Mouse (Mus musculus) midbrain, embryonic 15.5 days (tissue): ENCODE results near the gene H3f3b. TPM values are rescaled to one million over a fixed set of nuclear protein-coding genes. Genes with fewer than 3 reads are reported as not detected.
A peak's percentile ranks its signal among the peaks of the same experiment; 100 is the strongest.

ENCODE experiments used
- ATAC-seq: fragments of 200-750 bp; cut with Nextera tagmentation; replicated peaks from 2 replicates; pipeline ENCODE4 v1.8.0; 2017; ENCODE audit warnings: moderate TSS enrichment
- H3K27ac ChIP-seq: fragments of 300-500 bp; sonication (generic); 2 replicates; pipeline ENCODE4 v1.5.1; 2015; ENCODE audit warnings: mild to moderate bottlenecking, inconsistent platforms
- H3K27me3 ChIP-seq: fragments of 300-500 bp; sonication (generic); replicated peaks from 2 replicates; pipeline ENCODE4 v1.6.1; 2015; ENCODE audit warnings: inconsistent platforms
- H3K36me3 ChIP-seq: fragments of 300-500 bp; sonication (generic); replicated peaks from 2 replicates; pipeline ENCODE4 v1.6.1; 2015; ENCODE audit warnings: inconsistent platforms
- H3K4me1 ChIP-seq: fragments of 300-500 bp; sonication (generic); 2 replicates; pipeline ENCODE4 v1.6.1; 2015; ENCODE audit warnings: inconsistent platforms
- H3K4me2 ChIP-seq: fragments of 300-500 bp; sonication (generic); 2 replicates; pipeline ENCODE4 v1.6.1; 2015; ENCODE audit warnings: inconsistent platforms, mild to moderate bottlenecking, moderate library complexity
- H3K4me3 ChIP-seq: fragments of 300-500 bp; sonication (generic); 2 replicates; pipeline ENCODE4 v1.5.1; 2015; ENCODE audit warnings: mild to moderate bottlenecking, inconsistent platforms
- H3K9ac ChIP-seq: fragments of 300-500 bp; sonication (generic); 2 replicates; pipeline ENCODE4 v1.6.1; 2015; ENCODE audit warnings: mild to moderate bottlenecking, inconsistent platforms
- H3K9me3 ChIP-seq: fragments of 300-500 bp; sonication (generic); 2 replicates; pipeline ENCODE4 v1.6.1; 2016; ENCODE audit warnings: inconsistent platforms
- WGBS: fragments of 180-500 bp; shearing (Covaris S2); methylation state at CpG from one replicate; pipeline ENCODE4 v1.1.7; 2015; ENCODE audit warnings: mixed read lengths; 5-methylcytosine and 5-hydroxymethylcytosine counted together
- polyA plus RNA-seq: library from polyadenylated mRNA; unstranded; fragments of >200 nt; fragmentation: Nextera tagmentation; extraction: Ambion mirVana; gene quantifications from 2 replicates; pipeline ENCODE4 v1.2.1, GENCODE M21; 2015

H3f3b gene
- polyA plus RNA-seq, 1 experiment from 2014 or later = 2,119 TPM

GRCm38 (mm10) chr11:115982472-115982871, 45.3 kb downstream of the H3f3b start:
- ATAC-seq = no peak
- Histone ChIP-seq H3K27ac (no peak overlapping the region), H3K27me3 (peaks cover 2% of the 10 kb centered on the region; the same call in 1 of the 2 replicates), H3K4me2 (no peak overlapping the region), H3K4me1 (no peaks in the 10 kb centered on the region), H3K9me3 (no peaks in the 10 kb centered on the region), H3K36me3 (no peaks in the 10 kb centered on the region), H3K4me3 (no peak overlapping the region), H3K9ac (no peak overlapping the region)
- WGBS = 88% methylated on average over 15 of the region's 15 CpGs

- Histone ChIP-seq H3K9me3 (no peaks in the 10 kb centered on the region), H3K27me3 (peaks cover 38% of the 10 kb centered on the region), H3K36me3 (no peaks in the 10 kb centered on the region), H3K4me1 (peaks cover 10% of the 10 kb centered on the region), H3K4me3 (no peak overlapping the region), H3K9ac (no peak overlapping the region), H3K4me2 (no peak overlapping the region), H3K27ac (no peak overlapping the region)
- ATAC-seq = no peak
- 33% methylated on average over 12 of the region's 12 CpGs for WGBS
These were observed 52.2 kb downstream of the H3f3b start for GRCm38 (mm10) chr11:115975544-115975943.

- Histone ChIP-seq H3K4me1 (peaks cover 10% of the 10 kb centered on the region), H3K9me3 (no peaks in the 10 kb centered on the region), H3K36me3 (no peaks in the 10 kb centered on the region), H3K4me2 (peak overlapping the region; percentile 58), H3K27ac (no peak overlapping the region), H3K9ac (peak overlapping the region; percentile 28; the same call in 1 of the 2 replicates), H3K4me3 (peak overlapping the region; percentile 39), H3K27me3 (peaks cover 38% of the 10 kb centered on the region)
- ATAC-seq = no peak
- 4% methylated on average over 18 of the region's 18 CpGs for WGBS
These were observed 52.7 kb downstream of the H3f3b start for GRCm38 (mm10) chr11:115975083-115975420.

- peaks cover 38% of the 10 kb centered on the region for H3K27me3 ChIP-seq
- no peak within 1 kb of the TSS for H3K27ac ChIP-seq
- peak within 1 kb of the TSS; percentile 58 for H3K4me2 ChIP-seq
- H3K36me3 ChIP-seq = no peaks in the 10 kb centered on the region
- WGBS = 10% methylated on average over 58 of the region's 58 CpGs
- H3K9me3 ChIP-seq = no peaks in the 10 kb centered on the region
- peaks cover 10% of the 10 kb centered on the region for H3K4me1 ChIP-seq
- peak within 1 kb of the TSS; percentile 39 for H3K4me3 ChIP-seq
- no peak for ATAC-seq
- peak within 1 kb of the TSS; percentile 28; the same call in 1 of the 2 replicates for H3K9ac ChIP-seq
These were observed 53.3 kb downstream of the H3f3b start, which contains the start of gene Itgb4 for GRCm38 (mm10) chr11:115974309-115975082. TSS of gene Itgb4 (plus strand) at chr11:115974709.

Other genes starting within 250 kb of the H3f3b start
- 9.4 and 11.1 TPM in 2 replicates for gene Caskin2, start 214.3 kb downstream of the H3f3b start, polyA plus RNA-seq
- 24.8 and 27.9 TPM in 2 replicates for gene Tsen54, start 213.2 kb downstream of the H3f3b start, polyA plus RNA-seq
- 0.84 and 1.0 TPM in 2 replicates for gene Llgl2, start 203.9 kb downstream of the H3f3b start, polyA plus RNA-seq
- gene Myo15b, start 169.6 kb downstream of the H3f3b start, polyA plus RNA-seq = 0.03 and 0.10 TPM in 2 replicates
- gene Smim5, start 128.0 kb downstream of the H3f3b start, polyA plus RNA-seq = 1.2 and 1.4 TPM in 2 replicates
- 1.0 and 1.1 TPM in 2 replicates for gene Smim6, start 115.9 kb downstream of the H3f3b start, polyA plus RNA-seq
- gene Sap30bp, start 94.7 kb downstream of the H3f3b start, polyA plus RNA-seq = 52.1 and 53.1 TPM in 2 replicates
- 22.4 and 25.7 TPM in 2 replicates for gene Recql5, start 94.5 kb downstream of the H3f3b start, polyA plus RNA-seq
- 0.79 and 0.94 TPM in 2 replicates for gene Itgb4, start 53.3 kb downstream of the H3f3b start, polyA plus RNA-seq
- 53.2 and 58.5 TPM in 2 replicates for gene Galk1, start 15.2 kb downstream of the H3f3b start, polyA plus RNA-seq
- gene Unk, start 2.4 kb upstream of the H3f3b start, polyA plus RNA-seq = 39.7 and 40.7 TPM in 2 replicates
- gene Unc13d, start 50.0 kb upstream of the H3f3b start, polyA plus RNA-seq = 0.70 and 1.5 TPM in 2 replicates
- gene Wbp2, start 59.0 kb upstream of the H3f3b start, polyA plus RNA-seq = 165 and 173 TPM in 2 replicates
- 10.5 and 12.2 TPM in 2 replicates for gene Trim47, start 99.2 kb upstream of the H3f3b start, polyA plus RNA-seq
- gene Trim65, start 103.2 kb upstream of the H3f3b start, polyA plus RNA-seq = 2.7 and 3.1 TPM in 2 replicates
- gene Mrpl38, start 110.9 kb upstream of the H3f3b start, polyA plus RNA-seq = 81.7 and 85.1 TPM in 2 replicates
- 69.2 and 78.4 TPM in 2 replicates for gene Fbf1, start 140.2 kb upstream of the H3f3b start, polyA plus RNA-seq
- gene Ten1, start 170.9 kb upstream of the H3f3b start, polyA plus RNA-seq = 86.7 and 92.5 TPM in 2 replicates
- gene Acox1, start 171.1 kb upstream of the H3f3b start, polyA plus RNA-seq = 63.0 and 64.0 TPM in 2 replicates
- gene Evpl, start 210.1 kb upstream of the H3f3b start, polyA plus RNA-seq = 0.84 and 0.96 TPM in 2 replicates
- 62.4 and 63.5 TPM in 2 replicates for gene Srp68, start 246.3 kb upstream of the H3f3b start, polyA plus RNA-seq